8 mouse cellular contexts compared by ENCODE assay signal in the genomic region with DNA sequence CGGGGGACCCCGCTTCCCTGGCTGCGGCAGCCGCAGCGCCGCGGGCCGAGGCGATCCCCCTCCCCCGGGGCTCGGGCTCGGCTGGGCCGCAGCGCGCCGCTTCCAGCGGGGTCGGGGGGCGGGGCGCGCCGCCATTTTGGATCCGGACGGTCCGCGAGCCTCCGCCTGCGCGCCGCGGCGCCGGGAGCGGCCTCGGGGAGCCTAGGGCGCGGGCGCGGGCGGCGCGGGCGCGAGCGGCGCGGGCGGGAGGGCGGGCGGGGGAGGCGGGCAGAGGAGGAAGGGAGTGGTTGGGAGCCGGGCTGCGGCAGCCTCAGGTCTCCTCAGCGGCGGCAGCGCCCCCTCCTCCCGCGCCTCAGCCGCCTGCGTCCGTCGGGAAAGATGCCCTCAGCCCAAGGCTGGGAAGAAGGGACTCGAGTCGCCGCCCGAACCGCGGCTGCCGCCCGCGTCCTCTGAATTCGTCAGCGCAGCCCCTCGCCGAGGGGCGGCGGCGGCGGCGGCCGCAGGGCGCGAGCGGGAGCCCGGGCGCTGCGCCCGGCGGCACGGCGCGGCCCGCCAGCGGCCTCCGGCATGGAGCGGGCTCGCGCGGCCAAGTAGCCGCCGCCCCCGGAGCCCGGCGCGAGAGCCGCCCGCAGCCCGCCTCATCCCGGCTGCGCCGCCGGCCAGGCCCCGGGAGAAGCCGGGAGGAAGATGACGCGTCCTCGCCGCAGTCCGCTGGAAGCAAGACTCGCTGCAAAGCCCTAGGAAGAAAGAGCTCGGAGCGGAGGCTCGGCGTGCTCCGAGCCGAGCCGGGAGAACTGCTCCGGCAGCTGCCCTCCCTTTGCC. TPM values are rescaled to one million over a fixed set of nuclear protein-coding genes. Genes with fewer than 3 reads are reported as not detected.
DNase-seq lines count a peak whose midpoint lies in the region; ATAC-seq lines count a peak whose summit lies in the region.

A gene (plus strand): TSS at position 752 of the 822 bp plus-strand sequence.

- no peaks in the 10 kb centered on the region for H3K9me3 ChIP-seq in intestine, embryonic 15.5 days

- no peaks in the 10 kb centered on the region for H3K36me3 ChIP-seq in intestine, embryonic 15.5 days

- intact Hi-C loops in left cerebral cortex, postnatal 25 days (cut with DNase I) = loop anchor here (5.0 to 10.0 kb wide), 3 partner anchors 62 to 95 kb away; no protein-coding TSS in a partner anchor

- peak; percentile 98 for ATAC-seq in intestine, embryonic 15.5 days
- ATAC-seq in megakaryocyte-erythroid progenitor cell, adult 5-6 weeks (replicated peaks; ENCODE audit: low FRiP score, low TSS enrichment, poor library complexity, severe bottlenecking) = peak; percentile 72

- H3K4me2 ChIP-seq in intestine, embryonic 15.5 days (replicated peaks) = peak within 1 kb of the TSS; percentile 76

- peak within 1 kb of the TSS; percentile 84 for H3K4me3 ChIP-seq in intestine, embryonic 15.5 days (replicated peaks)

- H3K9ac ChIP-seq in intestine, embryonic 15.5 days = peak within 1 kb of the TSS; percentile 89

- H3K27ac ChIP-seq in intestine, embryonic 15.5 days = peak within 1 kb of the TSS; percentile 95

- WGBS in intestine, embryonic 15.5 days = under 1% methylated on average over 93 of the region's 128 CpGs

- H3K27me3 ChIP-seq in intestine, embryonic 15.5 days (replicated peaks) = no peaks in the 10 kb centered on the region

- peak; percentile 53 for DNase-seq in adrenal gland, adult 8-10 months
- DNase-seq in embryo, embryonic 9.5 days (ENCODE audit: extremely low spot score) = peak; percentile 87
- DNase-seq in gastrocnemius, postnatal 4 days (ENCODE audit: low spot score in 2 of 2) = peak; percentile 75 to 82
- peak; percentile 65 to 71 for DNase-seq in left cerebral cortex, postnatal 25 days (ENCODE audit: low spot score in 2 of 2)
- DNase-seq in right cerebral cortex, postnatal 4 days = peak; percentile 82
- DNase-seq in yolk sac, embryonic 10.5 days (ENCODE audit: low spot score) = peak; percentile 86

- peaks cover 4% of the 10 kb centered on the region for H3K4me1 ChIP-seq in intestine, embryonic 15.5 days (replicated peaks)

RNA-seq across cellular contexts. Expression of the gene that starts here (rescaled TPM):
- total RNA-seq in adrenal gland, adult 8-10 months (2022) = 10 to 100 TPM; 48.2 to 78.1 (median 60.5) TPM
- 10 to 100 TPM; 54.1 to 61.6 TPM for total RNA-seq in gastrocnemius, postnatal 4 days (2021)
- 12.2 and 12.4 TPM in 2 replicates for polyA plus RNA-seq in intestine, embryonic 15.5 days (2015; fragmentation: Nextera tagmentation; extraction: Ambion mirVana)
- 100 to 1,000 TPM; 251 to 258 TPM for total RNA-seq in left cerebral cortex, postnatal 25 days (2021)
- 34.5 and 34.6 TPM in 2 replicates for total RNA-seq in megakaryocyte-erythroid progenitor cell, adult 5-6 weeks (2014; fragmentation: Nextera tagmentation)
- 25.1 and 29.7 TPM in 2 replicates for total RNA-seq in megakaryocyte-erythroid progenitor cell, adult 5-6 weeks (2017)

Comparison
In these comparisons a context has a peak if more than half of its experiments do, and no peak if none do; other contexts are left out.
1. Peak in every context shown above with its lines: DNase-seq, ATAC-seq, H3K4me3 ChIP-seq and H3K27ac ChIP-seq.